24 mouse cellular contexts compared by ENCODE assay signal in genomic region chr19:53789571-53789970, GRCm38 (mm10).
DNase-seq lines count a peak whose midpoint lies in the region; ATAC-seq lines count a peak whose summit lies in the region.
"Had no signal": no experiment of that assay in that cellular context is flagged by ENCODE, and none has a peak within 500 bp of the region (broad histone marks: within the 10 kb centered on the region; RNA-seq: fewer than 3 reads in every experiment).

No protein-coding gene starts in this region.

- peaks cover 45% of the 10 kb centered on the region for H3K4me1 ChIP-seq in liver, embryonic 12.5 days
- peaks cover 23% of the 10 kb centered on the region for H3K4me1 ChIP-seq in liver, embryonic 11.5 days (replicated peaks; ENCODE audit: control insufficient read depth, insufficient read depth, low read length)
- peaks cover 44 to 76% of the 10 kb centered on the region in 2 experiments for H3K4me1 ChIP-seq in heart, embryonic 14.5 days (ENCODE audit: control insufficient read depth in 2 of 2, insufficient read depth in 2 of 2, low read length in 2 of 2)
- H3K4me1 ChIP-seq: hindbrain, embryonic 10.5 days; neural tube, embryonic 12.5 days had no signal

- no peaks in the 10 kb centered on the region for H3K36me3 ChIP-seq in liver, embryonic 12.5 days
- no peaks in the 10 kb centered on the region for H3K36me3 ChIP-seq in liver, embryonic 11.5 days (ENCODE audit: control insufficient read depth, insufficient read depth, low read length)
- no peaks in the 10 kb centered on the region for H3K36me3 ChIP-seq in heart, embryonic 14.5 days (ENCODE audit: control insufficient read depth, insufficient read depth, low read length)
- H3K36me3 ChIP-seq: embryonic facial prominence, embryonic 12.5 days; forebrain, embryonic 12.5 days; hindbrain, embryonic 10.5 days; intestine, embryonic 15.5 days; limb, embryonic 10.5 days; lung, embryonic 15.5 days; midbrain, embryonic 15.5 days; neural tube, embryonic 12.5 days had no signal

- 0 out of 2 replicates have a peak overlapping the region, but pooled peaks have one; percentile 20 for H3K27ac ChIP-seq in liver, embryonic 12.5 days
- H3K27ac ChIP-seq in liver, embryonic 11.5 days (ENCODE audit: low read depth, low read length): no peak overlapping the region
- peak overlapping the region; percentile 15 to 72; a peak in 3 of 4 replicates for H3K27ac ChIP-seq in heart, embryonic 14.5 days (replicated peaks in 1 of 2; ENCODE audit: control insufficient read depth in 1 of 2, insufficient read depth in 1 of 2, low read depth in 2 of 2, low read length in 2 of 2)
- H3K27ac ChIP-seq: embryonic facial prominence, embryonic 12.5 days; forebrain, embryonic 12.5 days; hindbrain, embryonic 10.5 days; intestine, embryonic 15.5 days; limb, embryonic 10.5 days; lung, embryonic 15.5 days; midbrain, embryonic 15.5 days; neural tube, embryonic 12.5 days had no signal

- ATAC-seq in liver, embryonic 12.5 days: no peak
- no peak for ATAC-seq in liver, embryonic 11.5 days (replicated peaks; ENCODE audit: low FRiP score)
- no peak for ATAC-seq in heart, embryonic 14.5 days (ENCODE audit: insufficient number of reproducible peaks, insufficient read depth, low FRiP score, low read depth)
- ATAC-seq: CD4-positive, CD25-positive, alpha-beta regulatory T cell, adult 4 months; hindbrain, embryonic 16.5 days; midbrain, embryonic 15.5 days had no signal

- H3K9me3 ChIP-seq in liver, embryonic 12.5 days (replicated peaks): no peaks in the 10 kb centered on the region
- H3K9me3 ChIP-seq in liver, embryonic 11.5 days (ENCODE audit: control insufficient read depth, low read length): no peaks in the 10 kb centered on the region
- no peaks in the 10 kb centered on the region for H3K9me3 ChIP-seq in heart, embryonic 14.5 days (ENCODE audit: control insufficient read depth, low read length)
- H3K9me3 ChIP-seq: embryonic facial prominence, embryonic 12.5 days; forebrain, embryonic 12.5 days; hindbrain, embryonic 10.5 days; intestine, embryonic 15.5 days; limb, embryonic 10.5 days; lung, embryonic 15.5 days; megakaryocyte, embryonic 14.5 days; midbrain, embryonic 15.5 days; neural tube, embryonic 12.5 days had no signal

- DNase-seq in heart, adult 11 months: peak; percentile 84
- DNase-seq in heart, adult 8-10 months (ENCODE audit: low spot score): no peak
- DNase-seq in liver, embryonic 11.5 days (ENCODE audit: low spot score): no peak
- peak; percentile 86 for DNase-seq in retina, postnatal 1 day
- DNase-seq in cerebellum, postnatal 36 days: no peak
- DNase-seq: adrenal gland, postnatal 36 days; cerebellum, adult 11-12 months; cerebellum, postnatal 10 days; kidney, adult 8-10 months; kidney, postnatal 10 days; lung, postnatal 36 days had no signal

- H3K4me3 ChIP-seq in liver, embryonic 12.5 days: no peak overlapping the region
- no peak overlapping the region for H3K4me3 ChIP-seq in liver, embryonic 11.5 days (ENCODE audit: low read depth, low read length)
- H3K4me3 ChIP-seq in heart, embryonic 14.5 days (ENCODE audit: control insufficient read depth in 1 of 2, insufficient read depth in 1 of 2, low read depth in 1 of 2, low read length in 2 of 2): no peak overlapping the region
- H3K4me3 ChIP-seq: embryonic facial prominence, embryonic 12.5 days; forebrain, embryonic 12.5 days; hindbrain, embryonic 10.5 days; intestine, embryonic 15.5 days; limb, embryonic 10.5 days; lung, embryonic 15.5 days; megakaryocyte, embryonic 14.5 days; midbrain, embryonic 15.5 days; neural tube, embryonic 12.5 days had no signal

- no peak overlapping the region for H3K9ac ChIP-seq in liver, embryonic 12.5 days
- no peak overlapping the region for H3K9ac ChIP-seq in liver, embryonic 11.5 days (ENCODE audit: low read depth, low read length)
- no peak overlapping the region for H3K9ac ChIP-seq in heart, embryonic 14.5 days (ENCODE audit: low read length)
- H3K9ac ChIP-seq: embryonic facial prominence, embryonic 12.5 days; forebrain, embryonic 12.5 days; intestine, embryonic 15.5 days; lung, embryonic 15.5 days; midbrain, embryonic 15.5 days; neural tube, embryonic 12.5 days had no signal

- H3K4me2 ChIP-seq in liver, embryonic 12.5 days: peak overlapping the region; percentile 48
- H3K4me2 ChIP-seq in liver, embryonic 11.5 days: no peak overlapping the region
- H3K4me2 ChIP-seq in heart, embryonic 14.5 days (ENCODE audit: low read length): peak overlapping the region; percentile 35; the same call in 1 of the 2 replicates
- H3K4me2 ChIP-seq: embryonic facial prominence, embryonic 12.5 days; forebrain, embryonic 12.5 days; intestine, embryonic 15.5 days; lung, embryonic 15.5 days; midbrain, embryonic 15.5 days; neural tube, embryonic 12.5 days had no signal

- H3K27me3 ChIP-seq in liver, embryonic 12.5 days (replicated peaks): 0 out of 2 replicates have a peak, but pooled peaks cover 3% of the 10 kb centered on the region
- no peaks in the 10 kb centered on the region for H3K27me3 ChIP-seq in liver, embryonic 11.5 days (replicated peaks; ENCODE audit: control insufficient read depth, insufficient read depth, low read length)
- no peaks in the 10 kb centered on the region for H3K27me3 ChIP-seq in heart, embryonic 14.5 days (ENCODE audit: control insufficient read depth, insufficient read depth, low read length)
- H3K27me3 ChIP-seq: embryonic facial prominence, embryonic 12.5 days; intestine, embryonic 15.5 days; lung, embryonic 15.5 days; midbrain, embryonic 15.5 days; neural tube, embryonic 12.5 days had no signal

- WGBS in liver, embryonic 12.5 days (ENCODE audit: insufficient replicate concordance): 71% methylated on average over 7 of the region's 7 CpGs
- 67% methylated on average over 7 of the region's 7 CpGs for WGBS in liver, embryonic 11.5 days
- 49% methylated on average over 7 of the region's 7 CpGs for WGBS in heart, embryonic 14.5 days

Comparison
In these comparisons a context has a peak if more than half of its experiments do, and no peak if none do; other contexts are left out.
1. DNase-seq: peak in heart, adult 11 months (single experiment) and retina, postnatal 1 day (single experiment); none in heart, adult 8-10 months (single experiment), liver, embryonic 11.5 days (single experiment) and cerebellum, postnatal 36 days (0 of 2).